Mouse (Mus musculus) frontal cortex, adult (tissue): ENCODE data around the gene Grk1.

Source experiments
- ATAC-seq: cut with Nextera tagmentation; 2 replicates; pipeline ENCODE4 v1.9.2; 2017; ENCODE audit warnings: mild to moderate bottlenecking, moderate library complexity, mixed read lengths; ENCODE audit not compliant: low TSS enrichment

The Grk1 gene

GRCm38 (mm10) chr8:13404666-13405131 is at the start of gene Grk1:
Gene Grk1 (plus strand): TSS chr8:13405081.
- ATAC-seq: no peak

GRCm38 (mm10) chr8:13356221-13356620 is 48.7 kb upstream of the Grk1 start:
- ATAC-seq: no peak

- no peak for ATAC-seq
Observed at GRCm38 (mm10) chr8:13356681-13357080, 48.2 kb upstream of the Grk1 start.

GRCm38 (mm10) chr8:13360213-13360612 is 44.7 kb upstream of the Grk1 start:
- no peak for ATAC-seq

- no peak for ATAC-seq
Observed at GRCm38 (mm10) chr8:13361865-13362264, 43.0 kb upstream of the Grk1 start.

GRCm38 (mm10) chr8:13373151-13373662 is 31.7 kb upstream of the Grk1 start:
- ATAC-seq: 0 out of 2 replicates have a peak, but pooled peaks have one; percentile 34

- no peak for ATAC-seq
Observed at GRCm38 (mm10) chr8:13381630-13382029, 23.3 kb upstream of the Grk1 start.

GRCm38 (mm10) chr8:13382536-13382935 is 22.3 kb upstream of the Grk1 start:
- ATAC-seq: no peak

GRCm38 (mm10) chr8:13382999-13383398 is 21.9 kb upstream of the Grk1 start:
- no peak for ATAC-seq

GRCm38 (mm10) chr8:13386366-13386765 is 18.5 kb upstream of the Grk1 start:
- no peak for ATAC-seq

GRCm38 (mm10) chr8:13387728-13388127 is 17.2 kb upstream of the Grk1 start:
- no peak for ATAC-seq

- no peak for ATAC-seq
Observed at GRCm38 (mm10) chr8:13388744-13389143, 16.1 kb upstream of the Grk1 start.

- ATAC-seq: no peak
Observed at GRCm38 (mm10) chr8:13393869-13394268, 11.0 kb upstream of the Grk1 start.

GRCm38 (mm10) chr8:13396725-13397124 is 8.2 kb upstream of the Grk1 start, which contains the start of gene Atp4b:
Gene Atp4b (minus strand): TSS chr8:13396825.
- ATAC-seq: no peak

GRCm38 (mm10) chr8:13403517-13403916 is 1.4 kb upstream of the Grk1 start:
- ATAC-seq: no peak

GRCm38 (mm10) chr8:13406011-13406410 is 1.1 kb downstream of the Grk1 start:
- no peak for ATAC-seq

GRCm38 (mm10) chr8:13411597-13411996 is 6.7 kb downstream of the Grk1 start:
- peak; percentile 60; the same call in 1 of the 2 replicates for ATAC-seq

GRCm38 (mm10) chr8:13412891-13413558 is 8.1 kb downstream of the Grk1 start:
- peak; percentile 39; the same call in 1 of the 2 replicates for ATAC-seq

GRCm38 (mm10) chr8:13413823-13414390 is 9.0 kb downstream of the Grk1 start:
- no peak for ATAC-seq

GRCm38 (mm10) chr8:13415879-13416278 is 11.0 kb downstream of the Grk1 start:
- peak; percentile 63 for ATAC-seq

GRCm38 (mm10) chr8:13419111-13419639 is 14.3 kb downstream of the Grk1 start:
- ATAC-seq: 0 out of 2 replicates have a peak, but pooled peaks have one; percentile 44

GRCm38 (mm10) chr8:13420970-13421369 is 16.1 kb downstream of the Grk1 start:
- ATAC-seq: peak; percentile 52; the same call in 1 of the 2 replicates

- no peak for ATAC-seq
Observed at GRCm38 (mm10) chr8:13427351-13427750, 22.5 kb downstream of the Grk1 start.
